ENCODE assay signal across 11 mouse cellular contexts in the genomic region with DNA sequence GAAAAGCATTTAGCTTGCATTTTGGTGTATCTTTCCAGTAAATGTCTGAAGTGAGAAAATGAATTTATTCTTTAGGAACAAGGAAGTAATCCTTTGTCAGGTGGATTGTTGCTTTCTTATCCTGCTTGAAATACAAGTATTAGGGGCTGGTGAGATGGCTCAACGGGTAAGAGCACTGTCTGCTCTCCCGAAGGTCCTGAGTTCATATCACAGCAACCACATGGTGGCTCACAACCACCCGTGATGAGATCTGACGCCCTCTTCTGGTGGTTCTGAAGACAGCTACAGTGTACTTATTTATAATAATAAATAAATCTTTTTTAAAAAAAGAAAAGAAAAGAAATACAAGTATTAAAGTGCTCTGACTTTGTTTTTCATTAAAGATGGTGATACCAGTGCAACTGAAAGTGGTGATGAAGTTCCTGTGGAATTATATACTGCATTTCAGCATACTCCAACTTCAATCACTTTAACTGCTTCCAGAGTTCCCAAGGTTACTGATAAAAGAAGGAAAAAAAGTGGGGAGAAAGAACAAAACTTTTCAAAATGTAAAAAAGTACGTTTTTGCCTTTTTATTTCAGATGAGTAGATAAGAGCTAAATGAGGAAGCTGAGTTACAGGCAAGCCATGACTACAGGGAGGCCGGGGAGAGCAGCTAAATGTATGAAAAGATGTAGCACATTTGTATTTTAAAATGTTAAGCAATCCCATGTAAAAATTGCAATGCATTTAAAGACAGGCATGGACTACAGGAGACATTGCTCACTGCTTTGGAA. TPM values are rescaled to one million over a fixed set of nuclear protein-coding genes. Genes with fewer than 3 reads are reported as not detected.
A peak's percentile ranks its signal among the peaks of the same experiment; 100 is the strongest.
DNase-seq lines count a peak whose midpoint lies in the region; TF ChIP-seq lines count a peak whose summit lies in the region.
"Had no signal": no experiment of that assay in that cellular context is flagged by ENCODE, and none has a peak within 500 bp of the region (broad histone marks: within the 10 kb centered on the region; RNA-seq: fewer than 3 reads in every experiment).

No protein-coding gene starts in this region.

- TF ChIP-seq CTCF in layer of hippocampus, adult 2 months (conservative IDR thresholded peaks at IDR 0.05) = peak; percentile 70

- H3K4me3 ChIP-seq in layer of hippocampus, adult 2 months = no peak overlapping the region
- H3K4me3 ChIP-seq: embryonic facial prominence, embryonic 10.5 days; heart, embryonic 13.5 days; myocyte had no signal

- DNase-seq in layer of hippocampus, adult 2 months (ENCODE audit: low spot score in 2 of 2) = no peak
- DNase-seq in layer of hippocampus, adult 8-10 months (ENCODE audit: low spot score in 2 of 2) = no peak
- peak; percentile 36 to 49 for DNase-seq in B cell, adult 2 months
- DNase-seq in MEL-GATA-1-ER (ENCODE audit: extremely low read depth, low read depth) = peak; percentile 33
- peak; percentile 30 for DNase-seq in lung, postnatal 36 days
- DNase-seq in adrenal gland, adult 8-10 months = no peak
- DNase-seq in urinary bladder, adult 2 months (ENCODE audit: low spot score) = no peak
- no peak for DNase-seq in kidney, postnatal 14 days

- H3K27ac ChIP-seq in layer of hippocampus, adult 2 months = no peak overlapping the region
- H3K27ac ChIP-seq: embryonic facial prominence, embryonic 10.5 days; heart, embryonic 13.5 days had no signal

RNA-seq across cellular contexts. Expression of gene Kmt2e, which starts 39.0 kb away (rescaled TPM):
- 10 to 100 TPM; 90.6 to 93.1 TPM for total RNA-seq in layer of hippocampus, adult 2 months (2021)
- 100 to 1,000 TPM in 1 of 4 experiments, 10 to 100 TPM in 3; 91.0 to 101 (median 96.8) TPM for total RNA-seq in layer of hippocampus, adult 8-10 months (2022)
- total RNA-seq in adrenal gland, adult 8-10 months (2022) = 100 to 1,000 TPM in 2 of 4 experiments, 10 to 100 TPM in 2; 71.4 to 117 (median 87.8) TPM
- 18.0 and 36.2 TPM in 2 replicates for polyA plus RNA-seq in urinary bladder, adult 2 months (2012; rRNA removed)

Comparison
In these comparisons a context has a peak if more than half of its experiments do, and no peak if none do; other contexts are left out.
1. DNase-seq: peak in B cell, adult 2 months (2 of 2), MEL-GATA-1-ER (single experiment) and lung, postnatal 36 days (single experiment); none in layer of hippocampus, adult 2 months (0 of 2), layer of hippocampus, adult 8-10 months (0 of 2), adrenal gland, adult 8-10 months (single experiment), urinary bladder, adult 2 months (single experiment) and kidney, postnatal 14 days (single experiment).